Mouse (Mus musculus) erythroblast, embryonic 14.5 days (primary cell): ENCODE data around the gene Gpr108.

Experiments
- GATA1 ChIP-seq: IDR thresholded peaks from 2 replicates; pipeline ENCODE4 v1.6.1; 2012; ENCODE audit warnings: low read length, inconsistent platforms, mixed read lengths
- TAL1 ChIP-seq: IDR thresholded peaks from 3 replicates; pipeline ENCODE4 v1.6.1; 2012; ENCODE audit warnings: low read length, inconsistent platforms, mixed read lengths

- TF ChIP-seq GATA1 (no peak), TAL1 (no peak)
Observed at GRCm38 (mm10) chr17:57290001-57290670, 41.9 kb upstream of the Gpr108 start.
